Mouse (Mus musculus) cerebellum, postnatal 10 days (tissue): ENCODE results near the gene Nfya.
"Not testable (repeated sequence)": the region's sequence is repeated elsewhere in the genome, so short reads cannot be mapped to it uniquely, and the experiment has no call there.

Source experiments
- DNase-seq, 2 experiments: peaks; one replicate each; pipeline ENCODE4 v3.0.0; 2021; ENCODE audit warnings: mixed read lengths in 2 of 2

Gene Nfya

GRCm38 (mm10) chr17:48391446-48391845 lies 18.3 kb downstream of the Nfya start:
- DNase-seq, result no peak

GRCm38 (mm10) chr17:48389442-48389841 lies 20.3 kb downstream of the Nfya start:
- no peak for DNase-seq

- no peak for DNase-seq
These were observed 21.0 kb downstream of the Nfya start for GRCm38 (mm10) chr17:48388666-48389065.

DNA sequence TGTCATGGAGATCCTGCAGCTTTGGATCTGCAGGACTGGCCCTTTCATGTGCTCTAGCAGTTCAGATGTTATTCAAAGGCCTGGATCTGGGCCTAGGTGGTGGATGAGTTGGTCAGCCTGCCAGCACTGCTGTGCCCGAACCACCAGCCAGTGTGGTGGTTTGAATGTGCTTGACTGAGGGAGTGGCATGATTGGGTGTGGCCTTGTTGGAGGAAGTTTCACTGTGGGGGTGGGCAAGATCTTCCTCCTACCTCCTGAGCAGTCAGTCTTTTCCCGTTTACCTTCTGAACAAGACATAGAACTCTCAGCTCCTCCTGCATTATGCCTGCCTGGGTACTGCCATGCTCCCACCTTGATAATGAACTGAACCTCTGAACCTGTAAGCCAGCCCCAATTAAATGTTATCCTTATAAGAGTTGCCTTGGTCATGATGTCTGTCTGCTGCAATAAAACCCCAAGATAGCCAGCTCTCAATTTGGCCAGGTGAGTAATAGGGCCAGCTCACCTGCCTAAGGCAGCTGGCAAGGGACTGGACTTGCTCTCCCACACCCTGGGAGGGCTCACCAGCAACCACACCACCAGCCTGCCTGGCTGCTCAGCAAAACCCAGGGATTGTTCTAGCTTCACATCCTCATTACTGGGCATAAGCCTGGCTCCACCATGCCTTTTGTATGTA lies 23.8 kb downstream of the Nfya start:
- DNase-seq, result peak in 1 of 2 experiments; percentile 15

GRCm38 (mm10) chr17:48379050-48379449 lies 30.7 kb downstream of the Nfya start:
- no peak for DNase-seq

- DNase-seq, result no peak
These were observed 33.6 kb downstream of the Nfya start for GRCm38 (mm10) chr17:48376102-48376501.

DNA sequence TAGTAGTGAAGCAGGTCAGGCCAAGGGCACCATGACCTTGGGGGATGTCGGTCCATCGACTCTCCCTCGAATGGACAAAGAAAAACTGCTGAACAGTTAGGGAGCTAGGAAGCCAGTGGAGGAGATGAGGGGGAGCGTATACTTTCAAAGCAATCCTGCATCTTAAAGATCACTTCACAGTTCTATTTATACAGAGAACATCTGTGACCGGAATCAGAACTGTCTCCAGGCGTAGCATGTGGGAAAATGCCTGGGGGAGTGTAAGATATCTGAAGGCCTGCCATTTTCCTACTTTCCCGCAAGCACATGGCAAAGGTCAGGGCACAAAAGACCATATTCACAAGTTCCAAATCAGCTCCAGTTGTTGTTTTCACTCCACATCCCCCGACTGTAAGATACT lies 36.7 kb downstream of the Nfya start:
- DNase-seq, result no peak

- no peak for DNase-seq
These were observed 38.1 kb downstream of the Nfya start for GRCm38 (mm10) chr17:48371621-48372020.

- no peak for DNase-seq
These were observed 42.9 kb downstream of the Nfya start for GRCm38 (mm10) chr17:48366806-48367205.

GRCm38 (mm10) chr17:48365511-48366155 lies 44.1 kb downstream of the Nfya start:
- no peak for DNase-seq

GRCm38 (mm10) chr17:48363421-48363965 lies 46.2 kb downstream of the Nfya start:
- no peak for DNase-seq

DNA sequence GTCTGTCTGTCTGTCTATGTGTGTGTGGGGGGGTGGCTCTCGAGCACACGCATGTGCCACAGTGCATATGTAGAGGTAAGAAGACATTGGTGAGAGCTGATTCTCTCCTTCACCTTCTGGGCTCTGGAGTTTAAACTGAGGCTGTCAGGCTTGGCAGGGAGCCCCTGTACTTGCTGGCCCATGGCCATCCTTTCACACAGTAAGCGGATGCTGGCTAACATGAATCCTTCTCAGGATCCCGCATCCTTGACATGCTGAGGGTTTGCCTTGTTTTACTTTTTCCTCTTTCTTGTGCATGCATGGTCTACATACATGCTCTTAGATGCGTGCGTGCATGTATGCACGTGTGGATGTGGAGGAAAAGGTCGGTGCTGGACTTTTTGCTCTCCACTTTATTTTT lies 46.7 kb downstream of the Nfya start:
- DNase-seq, result peak; percentile 90 to 92

DNA sequence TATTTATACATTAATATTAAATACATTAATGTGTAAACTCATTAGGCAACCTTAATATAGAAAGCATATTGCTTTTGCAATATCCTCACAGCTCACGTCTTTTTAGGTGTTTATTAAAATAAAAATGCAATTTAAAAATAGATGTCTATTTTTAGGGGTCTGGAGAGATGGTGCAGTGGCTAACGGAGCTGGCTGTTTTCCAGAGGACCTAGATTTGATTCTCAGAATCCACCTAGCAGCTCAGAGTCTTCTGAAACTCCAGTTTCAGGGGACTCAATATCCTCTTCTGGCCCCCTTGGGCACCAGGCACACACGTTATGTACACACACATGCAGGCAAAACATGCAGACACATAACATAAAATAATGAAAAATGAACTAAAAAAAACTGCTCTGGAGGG lies 47.4 kb downstream of the Nfya start:
- DNase-seq, result peak; percentile 50 to 67

DNA sequence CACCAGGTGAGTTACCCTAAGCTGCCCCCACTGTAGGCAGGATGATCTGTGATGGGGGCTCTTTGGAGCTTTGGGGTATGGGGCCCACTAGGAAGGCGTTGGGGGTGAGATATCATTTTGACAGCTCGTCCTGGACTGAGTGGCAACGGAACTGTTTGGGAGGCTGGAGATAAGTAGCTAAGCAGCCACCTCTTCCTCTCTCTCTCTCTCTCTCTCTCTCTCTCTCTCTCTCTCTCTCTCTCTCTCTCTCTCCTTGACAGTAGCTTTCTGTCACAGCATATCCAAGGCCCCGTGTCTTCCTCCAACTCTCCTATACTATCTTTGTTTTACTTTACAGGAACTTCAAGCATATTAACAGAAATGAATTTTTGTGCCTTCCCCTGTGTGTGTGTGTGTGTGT lies 49.2 kb downstream of the Nfya start:
- no peak for DNase-seq

GRCm38 (mm10) chr17:48359616-48360015 lies 50.1 kb downstream of the Nfya start, which contains the start of gene Treml1:
TSS of gene Treml1 (plus strand) at chr17:48359916.
- DNase-seq, result no peak

DNA sequence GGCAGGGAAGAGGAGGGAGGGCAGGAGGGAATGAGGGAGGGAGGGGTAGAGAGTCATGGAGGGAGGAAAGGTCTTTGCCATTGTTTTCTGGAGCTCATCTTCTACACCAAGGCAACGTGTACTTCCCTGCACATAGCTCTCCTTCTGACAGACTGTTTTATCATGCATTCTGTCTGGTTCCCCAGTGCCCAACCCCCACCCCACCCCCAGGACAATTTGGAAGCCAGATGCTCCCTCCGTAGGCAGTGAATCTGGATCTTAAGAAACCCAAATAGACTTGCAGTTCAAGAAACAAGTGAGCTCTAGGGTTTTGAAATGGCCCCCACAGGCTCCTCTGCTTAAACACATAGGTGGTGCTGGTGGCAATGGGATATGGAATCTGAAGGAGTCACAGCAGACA lies 51.8 kb downstream of the Nfya start:
- DNase-seq, result no peak

- DNase-seq, result no peak
These were observed 53.9 kb downstream of the Nfya start for GRCm38 (mm10) chr17:48355822-48356221.

DNA sequence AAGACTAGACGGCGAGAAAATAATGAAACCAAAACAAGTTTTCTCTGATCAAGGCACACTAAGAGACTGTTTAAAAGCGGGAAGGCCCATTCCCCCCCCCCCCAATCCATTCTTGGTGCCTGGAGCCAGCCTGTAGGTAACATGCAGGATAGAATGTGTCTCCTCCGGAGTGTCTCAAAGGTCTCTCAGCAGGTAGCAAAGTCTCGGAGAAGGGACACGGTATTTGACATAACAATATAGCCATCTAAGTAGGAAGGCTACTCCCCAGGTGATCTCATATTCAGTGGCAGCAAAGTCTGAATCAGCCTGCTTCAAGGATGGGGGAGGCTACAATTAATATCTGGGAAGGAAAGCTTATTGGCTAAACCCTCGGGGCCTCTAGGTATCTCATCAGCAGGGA lies 56.7 kb downstream of the Nfya start:
- DNase-seq, result not testable (repeated sequence)

DNA sequence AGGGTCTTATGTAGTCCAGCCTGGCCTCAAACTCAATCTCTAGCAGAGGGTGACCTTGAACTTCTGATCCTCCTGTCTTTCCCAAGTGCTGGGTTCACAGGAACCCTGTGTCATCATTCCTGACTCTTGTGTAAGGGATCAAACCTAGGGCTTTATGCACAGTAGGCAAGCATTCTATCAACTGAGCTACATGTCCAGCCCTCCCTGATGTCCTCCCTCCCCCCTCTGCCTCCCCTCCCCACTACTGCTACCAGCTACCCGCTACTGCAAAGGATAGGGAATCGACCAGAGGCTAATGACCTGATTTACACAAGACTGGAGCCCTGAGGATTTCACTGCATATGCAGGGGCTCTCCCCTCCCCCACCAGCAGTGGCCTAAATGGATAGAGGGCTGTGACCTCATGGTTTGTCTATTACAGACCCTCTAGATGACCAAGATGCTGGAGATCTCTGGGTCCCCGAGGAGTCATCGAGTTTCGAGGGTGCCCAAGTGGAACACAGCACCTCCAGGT lies 59.0 kb downstream of the Nfya start:
- DNase-seq, result no peak

GRCm38 (mm10) chr17:48347287-48347686 lies 62.4 kb downstream of the Nfya start:
- DNase-seq, result no peak

GRCm38 (mm10) chr17:48346834-48347233 lies 62.9 kb downstream of the Nfya start:
- DNase-seq, result no peak

- peak in 1 of 2 experiments; percentile 16 for DNase-seq
These were observed 63.5 kb downstream of the Nfya start, which contains the start of gene Trem2 for GRCm38 (mm10) chr17:48346231-48346630. TSS of gene Trem2 (plus strand) at chr17:48346401.

DNA sequence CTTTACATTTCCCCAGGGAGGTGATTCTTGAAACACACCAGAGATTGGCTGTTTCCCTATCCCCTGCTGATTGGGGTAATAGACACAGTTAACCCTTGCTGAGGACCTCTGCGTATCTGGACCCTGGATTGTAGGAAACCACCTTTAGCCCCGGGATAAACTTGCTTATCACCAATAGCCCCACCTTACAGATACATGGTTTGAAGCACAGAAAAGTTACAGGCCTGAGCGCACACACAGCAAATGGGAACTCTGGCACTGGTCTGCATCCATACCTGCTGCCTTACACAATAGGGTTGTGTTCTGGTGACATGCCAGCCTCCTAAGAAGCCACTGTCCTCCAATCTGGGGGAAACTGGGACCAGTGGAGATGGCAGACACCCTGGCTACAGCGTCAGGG lies 63.9 kb downstream of the Nfya start:
- DNase-seq, result no peak

GRCm38 (mm10) chr17:48343065-48343464 lies 66.6 kb downstream of the Nfya start:
- DNase-seq, result no peak
